Mouse (Mus musculus) liver, postnatal 0 days (tissue): Measurements from ENCODE around the gene Mybl2.

Experiments used
- CTCF ChIP-seq: sonication (generic); IDR thresholded peaks from 2 replicates; pipeline ENCODE4 v1.5.1; 2016; ENCODE audit warnings: antibody characterized with exemption, low read depth
- EP300 ChIP-seq: IDR thresholded peaks from 2 replicates; pipeline ENCODE4 v1.6.1; 2016; ENCODE audit warnings: antibody characterized with exemption, low read depth, mild to moderate bottlenecking

DNA sequence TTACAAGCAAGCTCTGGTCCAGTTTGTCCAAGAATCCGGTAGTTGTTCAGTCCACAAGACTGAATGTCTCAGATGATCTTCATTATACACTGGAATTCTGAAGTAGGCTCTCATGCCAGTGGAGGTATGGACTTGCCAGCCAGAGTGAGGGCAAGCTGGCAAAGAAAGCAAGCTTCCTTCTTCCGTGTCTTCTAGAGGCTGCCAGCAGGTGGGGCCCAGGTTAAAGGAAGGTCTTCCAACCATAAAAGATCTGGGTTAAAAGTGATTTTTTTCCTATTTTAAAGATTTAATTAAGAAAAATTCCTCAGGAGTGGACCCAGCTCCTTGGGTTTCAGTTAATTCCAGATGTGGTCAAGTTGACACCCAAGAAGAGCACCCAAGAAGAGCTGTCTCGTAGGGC lies 15.7 kb downstream of the Mybl2 start:
- no peak for TF ChIP-seq CTCF
- TF ChIP-seq EP300 = no peak
